Mouse (Mus musculus) cerebellum, adult 2 months (tissue): ENCODE results near the gene Kpna2.

Source experiments
- CTCF ChIP-seq: fragments of 200-500 bp; IDR thresholded peaks from 2 replicates; pipeline ENCODE4 v1.5.1; 2011; ENCODE audit warnings: low read depth, mild to moderate bottlenecking, control low read depth, low read length, moderate library complexity, borderline replicate concordance; ENCODE audit not compliant: insufficient read depth
- POLR2A ChIP-seq: fragments of 200-500 bp; IDR thresholded peaks from 2 replicates; pipeline ENCODE4 v1.6.1; 2011; ENCODE audit warnings: low read length, control low read depth, borderline replicate concordance; ENCODE audit not compliant: insufficient read depth

GRCm38 (mm10) chr11:106987384-106987783, 12.0 kb downstream of the Kpna2 start:
- TF ChIP-seq CTCF (no peak), POLR2A (no peak)
